Mouse (Mus musculus) urinary bladder, adult 18-20 months (tissue): ENCODE data around the gene Pygo2.

Experiments
- DNase-seq, 2 experiments: peaks; one replicate each; pipeline ENCODE4 v3.0.0; 2022; ENCODE audit warnings: low spot score in 2 of 2, mixed read lengths in 2 of 2

The Pygo2 gene

GRCm38 (mm10) chr3:89430171-89431159, at the start of gene Pygo2:
Pygo2 (plus strand) TSS chr3:89430214.
- peak; percentile 89 to 95 for DNase-seq

- no peak for DNase-seq
These were observed 49.7 kb upstream of the Pygo2 start for GRCm38 (mm10) chr3:89380291-89380690.

DNA sequence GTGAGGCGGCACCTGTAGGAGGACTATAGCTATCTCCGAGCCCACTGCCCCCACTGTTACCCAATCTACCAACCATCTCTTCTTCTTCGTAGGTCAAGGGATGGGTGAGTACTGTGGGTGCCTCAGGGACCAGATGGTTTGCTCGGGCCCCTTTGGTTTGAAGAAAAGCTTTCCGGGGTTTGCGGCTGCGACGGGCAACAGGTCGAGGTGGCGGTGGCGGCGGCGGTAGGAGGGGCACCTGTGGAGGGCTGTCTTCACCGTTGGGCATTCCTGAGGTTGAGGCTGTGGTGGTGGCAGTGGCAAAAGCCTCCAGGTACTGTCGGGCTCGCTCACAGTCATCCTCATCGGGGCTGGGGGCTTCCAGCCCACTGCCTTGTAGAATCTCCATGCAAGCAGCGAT, 49.3 kb upstream of the Pygo2 start:
- DNase-seq, result no peak

- no peak for DNase-seq
These were observed 48.8 kb upstream of the Pygo2 start for GRCm38 (mm10) chr3:89381233-89381632.

DNA sequence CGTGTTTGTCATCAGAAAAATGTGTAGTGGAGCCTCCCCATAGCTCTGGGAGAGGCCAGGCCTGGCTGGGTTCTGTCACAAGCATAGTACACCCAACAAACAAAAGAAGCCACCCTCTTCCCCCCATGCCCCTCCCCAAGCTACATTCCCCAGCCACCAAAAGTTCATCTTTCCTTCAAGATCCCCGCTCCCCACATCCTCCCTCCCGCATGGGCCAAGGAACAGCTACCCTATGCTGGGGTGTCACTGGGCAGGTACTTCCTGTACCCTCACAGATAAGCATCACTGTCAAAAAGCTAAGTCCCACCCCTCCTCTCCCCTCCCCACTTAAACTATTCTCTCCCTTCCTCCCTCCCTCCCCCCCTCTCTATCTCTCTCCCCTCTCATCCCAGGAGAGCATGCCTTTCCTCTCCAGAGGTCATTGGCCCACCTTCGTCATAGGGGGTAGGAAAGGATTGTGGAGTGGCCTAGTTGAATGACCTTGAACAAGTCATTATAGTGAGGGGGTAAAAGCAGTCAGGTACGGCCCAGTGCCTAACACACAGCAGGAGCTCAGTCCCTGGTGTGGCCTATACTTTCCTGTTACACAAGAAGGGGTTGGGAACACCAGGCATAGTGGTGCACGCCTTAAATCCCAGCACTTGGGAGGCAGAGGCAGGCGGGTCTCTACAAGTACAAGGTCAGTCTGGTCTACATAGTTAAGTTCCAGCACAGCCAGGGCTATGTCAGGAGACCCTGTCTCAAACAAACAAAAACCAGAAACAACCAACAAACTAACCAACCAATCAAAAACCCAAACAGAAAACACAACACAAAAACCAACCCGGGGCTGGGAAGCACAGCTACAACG, 47.8 kb upstream of the Pygo2 start:
- DNase-seq, result no peak

GRCm38 (mm10) chr3:89382950-89383349, 47.1 kb upstream of the Pygo2 start:
- DNase-seq, result no peak

DNA sequence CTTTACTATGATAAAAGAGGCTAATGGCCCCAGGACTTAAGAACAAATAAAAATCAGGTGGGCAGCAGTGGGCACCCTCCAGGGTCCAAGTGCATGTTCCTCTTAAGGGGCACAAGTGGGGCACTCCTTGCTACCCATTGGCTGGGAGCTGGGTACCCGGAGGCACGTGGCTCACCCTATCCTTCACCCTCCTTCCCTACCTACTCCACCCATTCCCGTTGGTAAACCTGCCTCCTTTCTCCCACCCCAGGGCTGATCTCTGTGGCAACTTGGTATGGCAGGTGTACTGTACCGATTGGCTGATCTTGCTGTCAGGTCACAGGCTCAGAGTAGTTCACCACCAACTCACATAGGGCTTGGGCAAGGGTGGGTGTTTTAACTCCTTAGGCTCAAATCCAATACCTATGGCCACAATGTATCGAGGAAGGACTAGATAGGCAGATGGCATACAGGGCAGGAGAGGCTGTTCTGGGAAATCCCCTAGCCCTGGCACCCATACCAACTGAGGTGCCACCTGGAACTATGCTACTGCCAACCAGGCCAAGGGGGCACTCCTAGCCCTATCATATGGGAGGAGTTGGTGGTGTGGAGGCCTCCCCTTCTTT, 46.3 kb upstream of the Pygo2 start:
- DNase-seq, result no peak

DNA sequence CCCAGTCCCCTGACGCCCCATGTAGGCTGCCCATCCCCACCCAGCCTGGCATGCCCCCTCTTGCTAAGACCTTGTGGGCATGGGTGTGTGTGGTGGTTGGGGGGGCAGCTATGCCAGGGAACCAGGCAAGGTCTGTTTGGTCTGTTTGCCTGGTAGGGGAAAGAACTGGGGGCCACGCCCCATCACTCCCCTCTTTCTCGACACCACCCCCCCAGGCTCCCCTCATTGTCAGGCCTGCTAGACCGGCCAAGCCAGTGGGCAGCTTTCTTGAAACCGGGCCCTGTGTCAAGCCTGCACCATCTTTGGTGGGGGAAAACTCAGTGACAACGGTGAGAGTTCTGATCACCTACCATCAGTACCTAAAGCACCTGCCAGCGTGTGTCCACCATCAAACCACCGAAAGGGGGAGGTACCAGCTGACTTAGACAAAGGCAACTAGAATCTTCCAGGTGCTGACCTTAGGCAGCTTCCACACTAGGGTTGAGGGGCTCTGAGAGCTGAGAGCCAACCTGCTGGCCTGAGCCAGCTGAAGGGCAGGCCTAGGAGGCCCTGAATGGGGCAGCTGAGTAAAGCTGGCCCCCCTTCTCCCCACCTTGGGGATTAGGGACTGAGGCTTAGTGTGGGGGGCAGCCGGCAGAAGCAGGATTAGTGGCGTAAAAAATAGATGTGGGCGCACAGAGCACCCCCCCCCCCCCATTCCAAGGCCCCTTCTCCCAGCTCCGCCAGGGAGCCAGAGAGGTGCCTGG, 45.5 kb upstream of the Pygo2 start:
- DNase-seq, result peak; percentile 75 to 77

GRCm38 (mm10) chr3:89385451-89385850, 44.6 kb upstream of the Pygo2 start:
- no peak for DNase-seq

DNA sequence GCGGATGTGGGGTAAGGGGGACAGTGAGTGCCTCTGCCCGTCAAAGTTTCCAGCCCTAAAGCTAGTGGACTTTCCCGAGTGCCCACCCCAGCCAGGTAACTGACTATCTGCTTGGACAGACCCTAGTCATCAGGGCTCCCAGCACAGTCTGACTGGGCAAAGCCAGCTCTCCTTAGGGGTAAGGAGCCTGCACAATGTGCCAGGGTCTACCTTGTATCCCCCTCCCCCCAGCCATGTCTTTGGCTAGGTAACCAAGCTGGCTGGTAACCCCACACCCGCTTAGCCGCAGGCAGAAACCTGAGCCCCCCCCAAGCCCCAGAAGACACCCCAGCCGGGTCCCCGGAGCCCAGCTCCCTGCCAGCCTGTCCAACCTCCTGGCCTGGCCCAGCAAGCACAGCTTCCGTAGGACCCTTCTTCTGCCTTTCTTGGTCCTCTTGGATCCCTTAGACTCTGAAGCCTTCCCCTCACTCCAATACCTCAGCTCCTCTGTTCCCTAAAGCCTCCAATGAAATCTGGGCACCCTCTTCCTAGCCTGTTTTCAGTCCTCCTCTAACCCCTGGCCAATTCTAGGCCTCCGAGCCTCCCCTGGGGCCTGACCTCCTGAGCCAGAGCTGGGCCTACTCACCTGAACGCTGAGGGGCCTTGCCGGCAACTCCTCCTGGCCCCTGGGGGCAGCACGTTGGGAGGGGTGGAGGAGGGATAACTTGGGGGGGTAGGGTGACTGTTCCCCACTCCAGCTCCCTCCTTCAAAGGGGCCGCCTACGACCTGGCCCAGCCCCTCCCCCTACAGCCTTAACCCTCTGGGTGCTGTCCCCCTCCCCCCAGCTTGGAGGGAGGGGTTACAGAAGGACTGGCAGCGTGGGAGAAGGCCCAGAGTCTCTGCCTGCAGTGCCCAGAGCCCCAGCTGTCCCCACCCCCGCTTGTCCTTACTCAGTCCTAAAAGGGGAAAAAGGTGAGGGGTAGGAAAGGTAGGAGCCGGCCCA, 43.3 kb upstream of the Pygo2 start:
- no peak for DNase-seq

DNA sequence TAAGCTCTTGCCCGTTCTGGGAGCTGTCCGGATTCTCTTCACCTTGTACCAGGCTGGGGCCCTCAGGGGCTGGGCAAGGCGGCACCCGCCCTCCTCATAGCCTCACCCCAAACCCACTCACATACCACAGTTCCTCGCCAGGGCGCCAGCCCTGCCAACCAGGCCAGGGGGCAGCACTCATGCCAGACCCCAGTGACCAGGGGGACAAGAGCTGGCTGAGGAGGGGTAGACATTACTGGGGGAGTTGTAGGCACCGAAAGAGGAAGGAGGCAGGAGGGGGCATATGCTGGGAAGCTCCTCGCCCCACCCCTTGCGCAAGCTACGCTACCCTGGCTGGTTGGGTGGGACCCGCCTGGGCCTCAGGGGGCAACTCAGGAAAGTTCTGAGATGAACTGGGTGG, 42.4 kb upstream of the Pygo2 start:
- DNase-seq, result peak in 1 of 2 experiments; percentile 49

GRCm38 (mm10) chr3:89388134-89388881, 41.7 kb upstream of the Pygo2 start:
- peak in 1 of 2 experiments; percentile 41 for DNase-seq

DNA sequence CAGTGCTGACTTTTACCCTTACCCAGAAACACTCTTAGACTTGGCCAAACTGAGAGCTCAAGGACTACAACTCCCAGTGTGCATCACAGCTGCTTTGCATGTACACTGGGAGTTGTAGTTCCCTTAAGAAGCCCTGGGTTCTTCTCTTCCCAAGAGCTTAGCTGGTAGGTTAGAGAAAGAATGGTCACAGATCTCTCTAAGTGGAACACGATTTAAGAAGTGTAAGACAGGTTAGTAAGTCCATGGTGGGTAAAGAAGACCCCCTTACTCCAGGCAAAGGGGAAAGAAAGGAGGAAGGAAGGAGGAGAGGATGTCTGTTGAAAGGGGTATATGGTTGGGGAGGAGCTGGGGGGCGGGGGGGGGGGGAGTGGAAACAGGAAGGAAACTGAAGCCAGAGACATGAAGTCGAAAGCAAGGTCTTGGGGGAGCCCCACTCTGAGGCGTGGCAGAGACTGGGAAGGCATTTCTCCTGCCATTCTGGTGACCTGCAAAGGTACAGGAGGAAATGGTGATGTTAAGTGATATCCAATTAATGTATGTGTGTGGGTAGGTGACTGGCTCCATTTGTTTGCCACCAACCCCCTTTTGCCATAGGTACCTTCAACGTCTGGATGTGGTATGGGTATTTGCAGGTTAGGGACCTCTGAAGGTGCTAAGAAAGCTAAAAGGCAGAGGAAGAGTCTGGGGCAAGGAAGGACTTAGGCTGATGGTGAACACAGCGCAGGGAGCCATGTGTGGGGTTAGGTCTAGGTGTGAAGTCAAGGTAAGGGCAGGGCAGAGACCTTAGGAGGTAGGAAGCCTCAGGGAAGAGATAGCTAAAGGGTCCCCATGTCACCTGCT, 40.9 kb upstream of the Pygo2 start:
- no peak for DNase-seq

- peak in 1 of 2 experiments; percentile 47 for DNase-seq
These were observed 39.9 kb upstream of the Pygo2 start for GRCm38 (mm10) chr3:89390111-89390515.

DNA sequence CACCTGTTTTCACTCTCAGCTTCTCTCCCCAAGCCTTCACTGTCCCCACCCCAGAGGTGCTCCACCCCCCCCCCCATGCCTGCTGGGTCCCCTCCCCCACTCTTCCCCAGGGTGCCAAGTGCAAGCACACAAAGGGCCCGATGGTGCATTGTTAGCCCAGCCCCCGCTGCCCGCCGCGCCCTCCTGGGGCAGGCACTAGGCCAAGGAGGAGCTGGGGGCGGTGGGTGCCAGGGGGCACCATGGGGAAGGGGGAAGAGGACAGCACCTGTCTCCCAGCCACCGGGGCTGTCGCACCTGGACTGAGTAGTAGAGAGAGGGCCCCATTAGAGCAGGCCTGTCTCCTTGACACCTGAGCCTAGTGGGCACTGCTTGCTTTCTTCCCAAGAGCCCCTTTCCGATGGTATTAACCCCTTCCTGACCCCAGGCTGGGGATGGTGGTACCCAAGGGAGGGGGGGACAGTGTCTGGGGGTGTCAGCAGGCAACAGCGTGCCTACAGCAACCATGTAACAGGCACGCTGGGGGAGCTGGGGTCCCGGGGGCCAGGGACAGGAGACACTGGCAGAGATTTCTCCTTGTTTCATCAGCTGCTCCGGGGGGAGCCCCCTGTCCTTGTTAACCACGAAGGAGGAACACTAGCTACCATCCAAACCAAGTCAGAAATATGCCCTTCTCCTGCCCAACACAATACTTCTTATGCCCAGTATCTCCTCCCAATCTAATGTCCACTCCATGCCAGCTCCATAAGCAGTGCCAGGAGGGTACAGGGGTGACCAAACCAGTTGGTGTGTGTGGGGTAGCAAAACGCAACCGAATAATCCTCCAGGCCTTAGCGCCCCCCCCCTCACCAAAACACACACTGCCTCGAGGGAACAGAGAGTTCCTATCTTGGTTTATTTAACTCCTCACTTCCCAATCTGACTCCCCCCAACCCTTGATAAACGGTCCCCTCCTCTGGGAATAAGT, 39.0 kb upstream of the Pygo2 start:
- DNase-seq, result no peak

DNA sequence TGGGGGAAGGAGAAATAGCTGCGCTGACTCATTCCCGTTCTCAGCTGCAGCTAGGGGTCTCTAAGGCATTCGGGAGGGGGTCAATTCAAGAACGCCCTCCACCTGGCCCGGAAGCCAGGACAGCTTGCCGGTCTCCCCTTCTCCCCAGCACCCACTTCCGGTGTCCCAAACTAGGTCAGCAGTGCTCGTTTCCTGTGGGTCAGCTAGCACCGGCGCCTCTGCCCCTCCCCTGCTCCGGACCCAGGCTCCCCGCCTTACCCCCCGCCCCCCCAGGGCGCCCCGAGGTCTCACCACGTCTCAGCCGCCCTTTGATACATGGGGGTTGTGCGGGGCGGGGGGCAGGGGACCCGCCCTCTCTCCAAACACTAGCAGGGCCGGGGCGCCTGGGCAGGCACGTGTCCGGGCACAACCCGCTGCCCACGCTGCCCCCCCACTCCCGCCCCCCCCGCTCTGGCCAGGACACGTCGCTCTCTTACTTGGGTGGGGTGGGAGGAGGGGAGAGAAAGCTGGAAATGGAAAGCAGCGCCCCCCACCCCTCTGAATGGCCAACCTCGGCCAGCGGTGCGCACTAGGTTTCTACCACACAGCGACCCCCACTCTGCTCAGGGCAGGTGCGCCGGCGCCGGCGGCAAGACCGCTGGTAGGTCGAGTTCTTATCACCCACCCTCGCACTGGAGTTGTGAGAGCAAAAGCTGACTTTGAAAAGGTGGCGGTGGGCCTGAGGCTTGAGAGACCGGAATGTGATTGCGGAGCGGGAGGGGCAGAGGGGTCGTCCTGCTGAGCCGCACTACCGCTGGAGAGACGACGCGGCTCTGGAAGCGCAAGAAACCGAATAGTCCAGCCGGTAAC, 38.1 kb upstream of the Pygo2 start:
- peak; percentile 67 to 69 for DNase-seq
